Mouse (Mus musculus): Measurements from ENCODE around the gene Hrasls5. TPM values are rescaled to one million over a fixed set of nuclear protein-coding genes. Genes with fewer than 3 reads are reported as not detected.

Gene Hrasls5
- polyA plus RNA-seq, 1 experiment from 2014 or later, result not detected

DNA sequence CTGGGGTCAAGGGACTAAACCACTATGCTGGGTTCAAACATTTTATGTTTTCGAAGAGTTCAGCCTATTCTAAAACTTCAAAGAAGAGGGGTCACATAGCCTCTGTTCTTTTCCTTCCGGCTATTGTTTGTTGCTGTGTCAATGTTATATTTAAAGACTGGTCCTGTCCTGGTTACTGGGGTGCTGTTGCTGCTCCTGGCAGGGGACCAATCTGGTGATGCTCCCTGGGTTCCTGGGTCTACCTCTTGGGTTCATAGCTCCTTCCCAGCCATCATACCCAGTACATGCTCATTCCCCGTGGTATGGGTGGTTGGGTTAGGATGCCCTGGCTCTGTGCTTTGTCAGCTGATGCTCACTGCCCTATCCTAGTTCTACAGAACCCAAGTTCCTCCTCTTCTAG lies 34.6 kb upstream of the Hrasls5 start:
- no peaks in the 10 kb centered on the region for H3K27me3 ChIP-seq (ENCODE audit: control insufficient read depth, insufficient read depth, low read length)
- no peak for ATAC-seq (replicated peaks; ENCODE audit: insufficient number of reproducible peaks, low FRiP score, low TSS enrichment)
- no peaks in the 10 kb centered on the region for H3K9me3 ChIP-seq (replicated peaks; ENCODE audit: control insufficient read depth, low read length)
- peaks cover 11% of the 10 kb centered on the region; the same call in 1 of the 2 replicates for H3K36me3 ChIP-seq (ENCODE audit: control insufficient read depth, insufficient read depth, low read length)
- H3K4me1 ChIP-seq (ENCODE audit: control insufficient read depth, insufficient read depth, low read length), result peaks cover under 1% of the 10 kb centered on the region
- H3K4me3 ChIP-seq (ENCODE audit: low read depth, low read length), result no peak overlapping the region
- H3K27ac ChIP-seq (ENCODE audit: low read depth, low read length), result no peak overlapping the region
- H3K4me2 ChIP-seq, result no peak overlapping the region
- no peak overlapping the region for H3K9ac ChIP-seq (ENCODE audit: low read depth, low read length)
- WGBS (ENCODE audit: insufficient replicate concordance), result 77% methylated on average over 3 of the region's 3 CpGs

DNA sequence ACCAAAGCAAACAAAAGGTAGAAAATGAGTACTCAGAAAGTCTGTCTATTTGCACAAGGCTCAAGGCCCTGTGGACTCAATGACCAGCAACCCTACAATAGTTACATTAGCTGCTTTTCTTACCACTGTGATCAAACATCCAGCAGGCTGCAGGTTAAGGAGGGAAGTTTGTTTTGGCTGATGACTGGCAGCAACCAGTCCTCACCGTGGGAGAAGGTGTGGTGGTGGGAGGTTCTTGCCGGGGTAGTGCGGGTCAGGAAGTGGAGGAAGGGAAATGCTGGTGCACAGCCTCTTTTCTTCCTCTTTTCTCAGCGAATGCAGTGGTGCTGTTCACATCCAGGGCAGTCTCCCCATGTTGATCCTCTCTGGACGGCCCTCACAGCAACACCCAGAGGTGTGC lies 31.3 kb upstream of the Hrasls5 start:
- ATAC-seq (replicated peaks; ENCODE audit: insufficient number of reproducible peaks, low FRiP score, low TSS enrichment), result no peak
- WGBS (ENCODE audit: insufficient replicate concordance), result 44% methylated on average over 5 of the region's 5 CpGs
- 0 out of 2 replicates have a peak overlapping the region, but pooled peaks have one; percentile 5 for H3K27ac ChIP-seq (ENCODE audit: low read depth, low read length)
- no peak overlapping the region for H3K4me2 ChIP-seq
- no peak overlapping the region for H3K9ac ChIP-seq (ENCODE audit: low read depth, low read length)
- H3K9me3 ChIP-seq (replicated peaks; ENCODE audit: control insufficient read depth, low read length), result no peaks in the 10 kb centered on the region
- H3K36me3 ChIP-seq (ENCODE audit: control insufficient read depth, insufficient read depth, low read length), result peaks cover 11% of the 10 kb centered on the region; the same call in 1 of the 2 replicates
- H3K4me3 ChIP-seq (ENCODE audit: low read depth, low read length), result no peak overlapping the region
- no peaks in the 10 kb centered on the region for H3K27me3 ChIP-seq (ENCODE audit: control insufficient read depth, insufficient read depth, low read length)
- H3K4me1 ChIP-seq (ENCODE audit: control insufficient read depth, insufficient read depth, low read length), result peaks cover 10% of the 10 kb centered on the region

GRCm38 (mm10) chr19:7583101-7583500 lies 29.2 kb upstream of the Hrasls5 start:
- H3K27ac ChIP-seq (ENCODE audit: low read depth, low read length), result peak overlapping the region; percentile 50; the same call in 1 of the 2 replicates
- no peak overlapping the region for H3K9ac ChIP-seq (ENCODE audit: low read depth, low read length)
- H3K4me3 ChIP-seq (ENCODE audit: low read depth, low read length), result no peak overlapping the region
- peaks cover 10% of the 10 kb centered on the region for H3K4me1 ChIP-seq (ENCODE audit: control insufficient read depth, insufficient read depth, low read length)
- ATAC-seq (replicated peaks; ENCODE audit: insufficient number of reproducible peaks, low FRiP score, low TSS enrichment), result no peak; the same call in 1 of the 2 replicates
- no peaks in the 10 kb centered on the region for H3K27me3 ChIP-seq (ENCODE audit: control insufficient read depth, insufficient read depth, low read length)
- H3K4me2 ChIP-seq, result no peak overlapping the region
- peaks cover 16% of the 10 kb centered on the region for H3K36me3 ChIP-seq (ENCODE audit: control insufficient read depth, insufficient read depth, low read length)
- H3K9me3 ChIP-seq (replicated peaks; ENCODE audit: control insufficient read depth, low read length), result no peaks in the 10 kb centered on the region
- WGBS (ENCODE audit: insufficient replicate concordance), result 40% methylated on average over 7 of the region's 7 CpGs

- Histone ChIP-seq H3K9me3 (replicated peaks; ENCODE audit: control insufficient read depth, low read length) (no peaks in the 10 kb centered on the region), H3K27me3 (ENCODE audit: control insufficient read depth, insufficient read depth, low read length) (no peaks in the 10 kb centered on the region), H3K27ac (ENCODE audit: low read depth, low read length) (no peak overlapping the region), H3K9ac (ENCODE audit: low read depth, low read length) (no peak overlapping the region), H3K36me3 (ENCODE audit: control insufficient read depth, insufficient read depth, low read length) (peaks cover 17% of the 10 kb centered on the region), H3K4me3 (ENCODE audit: low read depth, low read length) (no peak overlapping the region), H3K4me2 (no peak overlapping the region), H3K4me1 (ENCODE audit: control insufficient read depth, insufficient read depth, low read length) (peaks cover 10% of the 10 kb centered on the region)
- ATAC-seq (replicated peaks; ENCODE audit: insufficient number of reproducible peaks, low FRiP score, low TSS enrichment), result no peak
- WGBS (ENCODE audit: insufficient replicate concordance), result 74% methylated on average over 3 of the region's 3 CpGs
Observed at GRCm38 (mm10) chr19:7583599-7583998, 28.7 kb upstream of the Hrasls5 start.

DNA sequence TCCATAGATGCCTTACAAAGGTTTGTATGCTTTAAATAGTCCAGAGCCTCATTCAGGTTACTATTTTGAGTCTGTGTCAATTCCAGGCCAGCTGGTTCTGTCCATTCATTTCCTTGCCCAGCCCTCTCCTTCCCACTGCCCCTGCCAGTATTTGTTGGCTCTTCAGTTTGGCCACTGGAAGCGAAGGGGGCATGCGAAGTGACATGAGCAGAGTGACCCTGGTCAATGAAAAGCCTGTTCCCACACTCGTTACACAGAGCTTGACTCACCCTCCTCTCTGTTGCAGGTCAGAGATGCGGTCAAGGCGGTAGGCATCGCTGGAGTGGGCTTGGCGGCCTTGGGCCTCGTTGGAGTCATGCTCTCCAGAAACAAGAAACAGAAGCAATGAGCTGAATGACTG lies 27.1 kb upstream of the Hrasls5 start:
- Histone ChIP-seq H3K27ac (ENCODE audit: low read depth, low read length) (no peak overlapping the region; the same call in 1 of the 2 replicates), H3K4me3 (ENCODE audit: low read depth, low read length) (no peak overlapping the region), H3K36me3 (ENCODE audit: control insufficient read depth, insufficient read depth, low read length) (peaks cover 10% of the 10 kb centered on the region), H3K9me3 (replicated peaks; ENCODE audit: control insufficient read depth, low read length) (no peaks in the 10 kb centered on the region), H3K27me3 (ENCODE audit: control insufficient read depth, insufficient read depth, low read length) (no peaks in the 10 kb centered on the region), H3K4me2 (no peak overlapping the region), H3K4me1 (ENCODE audit: control insufficient read depth, insufficient read depth, low read length) (peaks cover 10% of the 10 kb centered on the region), H3K9ac (ENCODE audit: low read depth, low read length) (no peak overlapping the region)
- 83% methylated on average over 8 of the region's 8 CpGs for WGBS (ENCODE audit: insufficient replicate concordance)
- no peak for ATAC-seq (replicated peaks; ENCODE audit: insufficient number of reproducible peaks, low FRiP score, low TSS enrichment)

DNA sequence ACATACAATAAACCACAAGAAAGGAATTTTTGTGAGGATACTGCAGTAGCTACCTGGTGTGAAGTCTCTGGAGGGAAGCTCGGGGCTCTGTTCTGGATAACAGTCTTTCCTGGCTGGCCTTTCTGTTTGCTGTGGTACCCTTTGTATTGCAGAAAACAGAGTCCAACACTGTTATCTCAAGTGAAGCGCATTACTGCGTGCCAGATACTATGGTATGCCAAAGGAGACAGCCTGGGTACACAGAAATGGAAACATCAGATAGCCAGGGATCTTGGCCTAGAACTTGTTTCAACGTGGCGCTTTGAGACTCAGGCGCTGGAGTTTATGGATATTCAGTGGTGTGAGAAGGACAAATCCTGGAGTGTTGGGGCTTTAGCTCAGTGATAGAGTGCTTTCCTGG lies 26.6 kb upstream of the Hrasls5 start:
- H3K9ac ChIP-seq (ENCODE audit: low read depth, low read length), result no peak overlapping the region
- ATAC-seq (replicated peaks; ENCODE audit: insufficient number of reproducible peaks, low FRiP score, low TSS enrichment), result no peak
- no peak overlapping the region for H3K4me3 ChIP-seq (ENCODE audit: low read depth, low read length)
- peaks cover 10% of the 10 kb centered on the region for H3K36me3 ChIP-seq (ENCODE audit: control insufficient read depth, insufficient read depth, low read length)
- 78% methylated on average over 6 of the region's 6 CpGs for WGBS (ENCODE audit: insufficient replicate concordance)
- H3K27me3 ChIP-seq (ENCODE audit: control insufficient read depth, insufficient read depth, low read length), result no peaks in the 10 kb centered on the region
- H3K4me2 ChIP-seq, result no peak overlapping the region
- no peak overlapping the region; the same call in 1 of the 2 replicates for H3K27ac ChIP-seq (ENCODE audit: low read depth, low read length)
- peaks cover 10% of the 10 kb centered on the region for H3K4me1 ChIP-seq (ENCODE audit: control insufficient read depth, insufficient read depth, low read length)
- H3K9me3 ChIP-seq (replicated peaks; ENCODE audit: control insufficient read depth, low read length), result no peaks in the 10 kb centered on the region

DNA sequence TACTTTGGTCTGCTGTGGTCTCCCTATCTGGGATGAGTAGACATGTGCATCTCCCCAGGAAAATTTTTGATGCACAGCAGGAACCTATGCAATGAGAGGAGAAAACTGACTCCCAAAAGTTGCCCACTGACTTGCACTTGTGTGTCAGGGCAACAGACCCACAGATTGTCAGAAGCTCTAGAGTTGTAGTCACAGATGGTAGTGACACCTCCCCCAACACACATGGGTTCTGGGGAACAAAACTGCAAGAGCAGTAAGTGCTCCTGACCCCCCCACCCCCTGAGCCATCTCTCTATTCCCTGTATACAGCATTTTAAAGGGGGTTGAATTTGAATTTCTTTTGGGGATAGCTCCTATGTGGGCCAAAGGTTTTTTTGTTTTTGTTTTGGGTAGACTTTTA lies 21.5 kb upstream of the Hrasls5 start:
- Histone ChIP-seq H3K4me2 (no peak overlapping the region), H3K4me3 (ENCODE audit: low read depth, low read length) (no peak overlapping the region), H3K9me3 (replicated peaks; ENCODE audit: control insufficient read depth, low read length) (no peaks in the 10 kb centered on the region), H3K36me3 (ENCODE audit: control insufficient read depth, insufficient read depth, low read length) (peaks cover 9% of the 10 kb centered on the region), H3K27me3 (ENCODE audit: control insufficient read depth, insufficient read depth, low read length) (no peaks in the 10 kb centered on the region), H3K27ac (ENCODE audit: low read depth, low read length) (no peak overlapping the region), H3K4me1 (ENCODE audit: control insufficient read depth, insufficient read depth, low read length) (no peaks in the 10 kb centered on the region), H3K9ac (ENCODE audit: low read depth, low read length) (no peak overlapping the region)
- no peak for ATAC-seq (replicated peaks; ENCODE audit: insufficient number of reproducible peaks, low FRiP score, low TSS enrichment)

DNA sequence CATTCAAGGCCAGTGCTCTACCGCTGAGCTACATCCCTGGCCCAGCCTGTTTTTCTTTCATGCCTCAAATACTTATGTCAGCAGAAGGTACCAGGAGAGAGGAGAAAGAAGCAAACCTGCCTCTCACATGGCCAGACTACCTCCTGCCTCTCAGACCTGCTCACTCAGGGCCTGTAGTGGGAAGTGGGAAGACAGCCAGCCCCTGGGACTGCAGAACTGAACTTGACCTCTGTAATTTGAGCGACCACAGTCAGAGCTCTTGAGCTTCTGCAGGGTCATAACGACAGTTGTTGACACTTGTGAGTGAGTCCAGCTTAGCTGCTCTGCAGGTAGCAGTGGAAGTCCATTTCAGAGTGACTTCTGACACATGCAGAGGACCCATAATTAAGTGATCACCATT lies 20.3 kb upstream of the Hrasls5 start:
- no peaks in the 10 kb centered on the region for H3K9me3 ChIP-seq (replicated peaks; ENCODE audit: control insufficient read depth, low read length)
- H3K36me3 ChIP-seq (ENCODE audit: control insufficient read depth, insufficient read depth, low read length), result peaks cover 7% of the 10 kb centered on the region
- H3K4me2 ChIP-seq, result no peak overlapping the region
- 35% methylated on average over 3 of the region's 3 CpGs for WGBS (ENCODE audit: insufficient replicate concordance)
- H3K4me3 ChIP-seq (ENCODE audit: low read depth, low read length), result no peak overlapping the region
- H3K9ac ChIP-seq (ENCODE audit: low read depth, low read length), result no peak overlapping the region
- H3K4me1 ChIP-seq (ENCODE audit: control insufficient read depth, insufficient read depth, low read length), result no peaks in the 10 kb centered on the region
- peak; percentile 61; the same call in 1 of the 2 replicates for ATAC-seq (replicated peaks; ENCODE audit: insufficient number of reproducible peaks, low FRiP score, low TSS enrichment)
- H3K27me3 ChIP-seq (ENCODE audit: control insufficient read depth, insufficient read depth, low read length), result no peaks in the 10 kb centered on the region
- no peak overlapping the region for H3K27ac ChIP-seq (ENCODE audit: low read depth, low read length)

- no peaks in the 10 kb centered on the region for H3K27me3 ChIP-seq (ENCODE audit: control insufficient read depth, insufficient read depth, low read length)
- H3K4me2 ChIP-seq, result no peak overlapping the region
- 17% methylated on average over 2 of the region's 2 CpGs for WGBS (ENCODE audit: insufficient replicate concordance)
- no peak for ATAC-seq (replicated peaks; ENCODE audit: insufficient number of reproducible peaks, low FRiP score, low TSS enrichment)
- H3K4me1 ChIP-seq (ENCODE audit: control insufficient read depth, insufficient read depth, low read length), result no peaks in the 10 kb centered on the region
- no peaks in the 10 kb centered on the region for H3K9me3 ChIP-seq (replicated peaks; ENCODE audit: control insufficient read depth, low read length)
- no peak overlapping the region for H3K4me3 ChIP-seq (ENCODE audit: low read depth, low read length)
- H3K9ac ChIP-seq (ENCODE audit: low read depth, low read length), result no peak overlapping the region
- H3K27ac ChIP-seq (ENCODE audit: low read depth, low read length), result no peak overlapping the region
- no peaks in the 10 kb centered on the region for H3K36me3 ChIP-seq (ENCODE audit: control insufficient read depth, insufficient read depth, low read length)
Observed at GRCm38 (mm10) chr19:7595534-7595933, 16.8 kb upstream of the Hrasls5 start.
